ENCODE assay signal across 8 mouse cellular contexts in the genomic region with DNA sequence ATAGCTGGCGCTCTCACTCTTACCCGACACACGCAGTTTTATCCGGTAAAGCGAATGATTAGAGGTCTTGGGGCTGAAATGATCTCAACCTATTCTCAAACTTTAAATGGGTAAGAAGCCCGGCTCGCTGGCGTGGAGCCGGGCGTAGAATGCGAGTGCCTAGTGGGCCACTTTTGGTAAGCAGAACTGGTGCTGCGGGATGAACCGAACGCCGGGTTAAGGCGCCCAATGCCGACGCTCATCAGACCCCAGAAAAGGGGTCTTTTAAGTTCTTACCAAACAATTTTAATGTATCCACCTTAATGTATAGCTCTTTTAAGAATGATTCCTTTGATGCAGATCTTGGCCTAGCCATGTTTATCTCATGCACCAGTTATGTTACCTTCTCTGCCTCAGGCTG.
DNase-seq lines count a peak whose midpoint lies in the region; ATAC-seq lines count a peak whose summit lies in the region.

No protein-coding gene starts in this region.

- peaks cover 21% of the 10 kb centered on the region for H3K9me3 ChIP-seq in forebrain, embryonic 12.5 days
- peaks cover 40% of the 10 kb centered on the region for H3K9me3 ChIP-seq in forebrain, embryonic 10.5 days
- peaks cover 25% of the 10 kb centered on the region for H3K9me3 ChIP-seq in kidney, embryonic 14.5 days (ENCODE audit: control insufficient read depth, low read length)

- 92% methylated on average over 18 of the region's 18 CpGs for WGBS in forebrain, embryonic 12.5 days
- WGBS in forebrain, embryonic 10.5 days, result 95% methylated on average over 18 of the region's 18 CpGs
- WGBS in kidney, embryonic 14.5 days, result 94% methylated on average over 18 of the region's 18 CpGs

- peak; percentile 70; the same call in 1 of the 2 replicates for ATAC-seq in forebrain, embryonic 12.5 days (ENCODE audit: low FRiP score)
- ATAC-seq in kidney, embryonic 14.5 days (ENCODE audit: low FRiP score, low TSS enrichment), result peak; percentile 80; the same call in 1 of the 2 replicates
- ATAC-seq in activated CD4-positive, CD25-positive, alpha-beta regulatory T cell, adult 4 months, result no peak

- H3K4me3 ChIP-seq in forebrain, embryonic 12.5 days (replicated peaks), result no peak overlapping the region
- no peak overlapping the region for H3K4me3 ChIP-seq in forebrain, embryonic 10.5 days
- H3K4me3 ChIP-seq in kidney, embryonic 14.5 days (ENCODE audit: low read length), result no peak overlapping the region

- H3K4me2 ChIP-seq in forebrain, embryonic 12.5 days, result no peak overlapping the region
- no peak overlapping the region for H3K4me2 ChIP-seq in kidney, embryonic 14.5 days (replicated peaks; ENCODE audit: low read depth, low read length)

- peaks cover 3% of the 10 kb centered on the region; the same call in 1 of the 2 replicates for H3K27me3 ChIP-seq in forebrain, embryonic 12.5 days
- H3K27me3 ChIP-seq in forebrain, embryonic 10.5 days (ENCODE audit: poor library complexity, severe bottlenecking), result peaks cover 9% of the 10 kb centered on the region
- H3K27me3 ChIP-seq in kidney, embryonic 14.5 days (ENCODE audit: control insufficient read depth, insufficient read depth, low read length), result no peaks in the 10 kb centered on the region

- H3K9ac ChIP-seq in forebrain, embryonic 12.5 days, result no peak overlapping the region
- no peak overlapping the region for H3K9ac ChIP-seq in kidney, embryonic 14.5 days (ENCODE audit: low read depth, low read length)

- DNase-seq in forebrain, embryonic 10.5 days (ENCODE audit: extremely low spot score, low spot score), result no peak
- DNase-seq in right cerebral cortex, adult 2 months (ENCODE audit: low spot score in 2 of 2), result peak; percentile 72 to 75
- DNase-seq in right cerebral cortex, postnatal 4 days, result no peak
- DNase-seq in lung, postnatal 10 days, result peak; percentile 54
- peak; percentile 77 for DNase-seq in testis, postnatal 10 days (ENCODE audit: low spot score)

- H3K4me1 ChIP-seq in forebrain, embryonic 12.5 days, result peaks cover 12% of the 10 kb centered on the region
- peaks cover 12% of the 10 kb centered on the region for H3K4me1 ChIP-seq in forebrain, embryonic 10.5 days
- H3K4me1 ChIP-seq in kidney, embryonic 14.5 days (ENCODE audit: control insufficient read depth, insufficient read depth, low read length), result no peaks in the 10 kb centered on the region

- no peak overlapping the region for H3K27ac ChIP-seq in forebrain, embryonic 12.5 days
- no peak overlapping the region for H3K27ac ChIP-seq in forebrain, embryonic 10.5 days
- H3K27ac ChIP-seq in kidney, embryonic 14.5 days (ENCODE audit: low read depth, low read length), result no peak overlapping the region

- no peaks in the 10 kb centered on the region; the same call in 1 of the 2 replicates for H3K36me3 ChIP-seq in forebrain, embryonic 12.5 days (replicated peaks)
- H3K36me3 ChIP-seq in forebrain, embryonic 10.5 days (replicated peaks), result no peaks in the 10 kb centered on the region; the same call in 1 of the 2 replicates
- no peaks in the 10 kb centered on the region for H3K36me3 ChIP-seq in kidney, embryonic 14.5 days (ENCODE audit: control insufficient read depth, insufficient read depth, low read length)

Comparison
In these comparisons a context has a peak if more than half of its experiments do, and no peak if none do; other contexts are left out.
1. DNase-seq: peak in right cerebral cortex, adult 2 months (2 of 2), lung, postnatal 10 days (single experiment) and testis, postnatal 10 days (single experiment); none in forebrain, embryonic 10.5 days (single experiment) and right cerebral cortex, postnatal 4 days (single experiment).